Mouse (Mus musculus) CH12.LX (cell line): ENCODE measurements around the gene Spats2.

Source experiments
- CTCF ChIP-seq, 2 experiments: IDR thresholded peaks in 1 of 2; conservative IDR thresholded peaks in 1 of 2; 2 replicates each; pipeline ENCODE4 v1.5.1; 2011 to 2012; ENCODE audit warnings: low read depth in 2 of 2, low read length in 2 of 2, improper control_type of control experiment in 1 of 2, inconsistent platforms in 1 of 2, mild to moderate bottlenecking in 1 of 2, moderate library complexity in 1 of 2
- E2F4 ChIP-seq: IDR thresholded peaks from 2 replicates; pipeline ENCODE4 v1.6.1; 2011; ENCODE audit warnings: low read depth, low read length, improper control_type of control experiment; ENCODE audit not compliant: insufficient replicate concordance
- EP300 ChIP-seq: IDR thresholded peaks from 2 replicates; pipeline ENCODE4 v1.6.1; 2011; ENCODE audit warnings: low read length, improper control_type of control experiment
- GABPA ChIP-seq: IDR thresholded peaks from 2 replicates; pipeline ENCODE4 v1.6.1; 2012; ENCODE audit warnings: low read depth, low read length, improper control_type of control experiment, inconsistent platforms; ENCODE audit not compliant: insufficient replicate concordance
- JUND ChIP-seq: conservative IDR thresholded peaks from 2 replicates; pipeline ENCODE4 v1.6.1; 2011; ENCODE audit warnings: low read depth, low read length, improper control_type of control experiment
- MAFK ChIP-seq: IDR thresholded peaks from 2 replicates; pipeline ENCODE4 v1.6.1; 2011; ENCODE audit warnings: low read length, improper control_type of control experiment; ENCODE audit not compliant: insufficient replicate concordance
- POLR2A ChIP-seq: IDR thresholded peaks from 2 replicates; pipeline ENCODE4 v1.6.1; 2011; ENCODE audit warnings: low read depth, mild to moderate bottlenecking, improper control_type of control experiment, low read length
- RAD21 ChIP-seq: IDR thresholded peaks from 2 replicates; pipeline ENCODE4 v1.6.1; 2011; ENCODE audit warnings: low read depth, mild to moderate bottlenecking, low read length, improper control_type of control experiment, moderate library complexity
- SIN3A ChIP-seq: IDR thresholded peaks from 2 replicates; pipeline ENCODE4 v1.6.1; 2012; ENCODE audit warnings: low read length, improper control_type of control experiment, inconsistent platforms
- ZNF384 ChIP-seq: IDR thresholded peaks from 2 replicates; pipeline ENCODE4 v1.6.1; 2012; ENCODE audit warnings: low read depth, low read length, improper control_type of control experiment, inconsistent platforms

DNA sequence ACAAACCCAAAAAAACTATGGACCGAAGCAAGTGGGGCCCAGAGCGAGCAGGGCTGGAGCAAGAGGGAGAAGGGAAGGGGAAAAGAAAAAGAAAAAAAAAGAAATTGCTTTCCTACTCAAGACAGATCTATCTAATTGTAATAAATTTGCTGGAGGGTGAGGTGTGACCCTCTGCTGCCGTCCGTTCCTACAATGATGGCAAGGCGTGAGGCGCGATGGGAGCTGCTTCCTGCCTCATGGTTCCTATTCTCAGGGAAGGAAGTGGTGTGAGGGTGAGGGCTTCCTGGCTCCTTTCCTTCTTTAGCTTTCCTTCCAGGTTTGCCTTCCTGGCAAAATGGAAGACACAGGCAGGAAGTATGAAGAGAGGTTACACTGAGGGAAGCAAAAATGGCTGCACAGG lies 24.8 kb downstream of the Spats2 start:
- TF ChIP-seq MAFK, result no peak
- no peak for TF ChIP-seq E2F4
- TF ChIP-seq CTCF (conservative IDR thresholded peaks at IDR 0.05 in 1 of 2, IDR thresholded peaks at IDR 0.05 in 1 of 2; ENCODE audit: low read depth in 2 of 2, low read length in 2 of 2), result no peak
- TF ChIP-seq EP300, result no peak
- no peak for TF ChIP-seq JUND
- TF ChIP-seq ZNF384, result no peak
- TF ChIP-seq SIN3A, result no peak
- no peak for TF ChIP-seq GABPA
- no peak for TF ChIP-seq RAD21
- TF ChIP-seq POLR2A, result no peak
